Mouse (Mus musculus): Measurements from ENCODE around the gene Opn4.

Gene Opn4

GRCm38 (mm10) chr14:34561647-34562046 is 38.3 kb downstream of the Opn4 start:
- no peak for DNase-seq (ENCODE audit: low read depth)

DNA sequence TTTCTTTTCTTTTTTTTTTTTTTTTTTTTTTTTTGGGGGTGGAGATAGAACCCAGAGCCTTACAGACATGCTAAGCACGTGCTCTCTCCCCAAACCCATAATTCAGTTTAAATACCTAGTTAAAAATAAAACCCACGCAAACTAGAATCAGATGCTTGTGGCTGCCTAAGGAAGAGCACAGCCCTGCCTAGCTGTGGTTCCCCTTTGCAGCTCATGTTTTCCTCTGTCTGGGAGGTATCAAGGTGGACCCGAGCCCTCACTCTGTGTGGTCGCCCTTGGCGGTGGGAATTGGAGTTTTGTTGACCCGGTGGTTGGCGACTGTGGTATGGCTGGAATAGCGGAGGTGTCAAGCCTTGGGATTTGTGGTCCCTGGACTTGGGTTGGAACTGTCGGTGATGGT is 41.0 kb downstream of the Opn4 start:
- no peak for DNase-seq (ENCODE audit: low read depth)

GRCm38 (mm10) chr14:34555211-34555610 is 44.7 kb downstream of the Opn4 start:
- no peak for DNase-seq (ENCODE audit: low read depth)

DNA sequence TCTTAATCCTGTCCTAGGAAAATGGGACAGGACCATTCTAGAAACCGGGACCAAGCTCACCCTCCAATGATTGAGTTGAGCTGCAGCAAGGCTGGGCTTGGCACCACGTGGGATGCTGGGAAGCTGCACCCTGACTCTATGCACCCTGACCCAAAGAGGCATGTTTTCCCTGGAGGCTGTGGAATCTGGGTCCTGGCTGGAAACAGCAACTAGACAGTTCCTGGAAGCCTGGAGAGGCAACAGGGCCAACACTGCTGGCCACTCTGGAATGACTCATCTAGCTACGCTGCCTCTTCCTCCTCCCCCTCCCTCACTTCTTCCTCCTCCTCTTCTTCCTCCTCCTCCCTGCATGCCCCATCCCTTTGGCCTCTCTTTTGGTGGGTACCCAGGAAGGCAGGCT is 45.9 kb downstream of the Opn4 start:
- no peak for DNase-seq (ENCODE audit: low read depth)

DNA sequence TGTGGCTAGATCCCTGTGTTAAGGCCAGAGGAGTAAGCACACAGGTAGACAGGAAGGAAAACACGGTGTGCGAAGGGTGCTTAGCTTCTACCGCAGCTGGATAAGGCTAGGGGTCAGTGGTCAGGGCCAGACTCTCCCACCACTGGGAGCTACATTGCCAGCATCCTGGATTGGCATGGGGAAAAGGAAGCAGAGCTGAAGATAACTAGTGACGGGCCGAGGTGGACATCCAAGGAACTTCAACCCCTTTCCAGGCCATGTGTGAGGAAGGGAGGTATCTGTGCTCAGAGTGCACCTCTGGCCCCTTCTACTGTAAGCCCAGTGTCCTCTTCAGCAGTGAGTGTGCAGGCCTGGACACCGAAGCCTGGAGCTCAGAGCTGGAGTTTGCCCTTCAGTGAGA is 46.5 kb downstream of the Opn4 start:
- no peak for DNase-seq (ENCODE audit: low read depth)

DNA sequence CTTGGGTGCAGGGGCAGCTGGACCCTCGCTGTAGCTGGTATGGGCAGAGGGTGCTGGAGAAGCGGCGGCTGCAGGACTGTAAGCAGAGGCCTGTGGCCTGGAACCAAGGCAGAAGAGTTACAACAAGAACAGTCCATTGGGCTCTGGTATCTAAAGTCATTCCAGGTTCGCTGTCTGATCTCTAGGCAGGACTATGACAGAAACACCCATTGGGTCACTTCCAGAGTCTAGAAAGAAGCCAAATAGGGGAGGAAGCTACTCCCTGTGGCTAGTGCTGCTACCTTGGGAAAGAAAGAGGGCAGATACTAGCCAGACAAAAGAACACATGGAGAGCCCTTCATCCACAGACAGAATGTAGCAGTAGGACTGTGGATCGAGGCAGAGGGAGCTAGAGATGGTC is 47.7 kb downstream of the Opn4 start:
- DNase-seq (ENCODE audit: low read depth): no peak

GRCm38 (mm10) chr14:34549004-34549671 is 50.8 kb downstream of the Opn4 start:
- DNase-seq (ENCODE audit: low read depth): peak; percentile 78

DNA sequence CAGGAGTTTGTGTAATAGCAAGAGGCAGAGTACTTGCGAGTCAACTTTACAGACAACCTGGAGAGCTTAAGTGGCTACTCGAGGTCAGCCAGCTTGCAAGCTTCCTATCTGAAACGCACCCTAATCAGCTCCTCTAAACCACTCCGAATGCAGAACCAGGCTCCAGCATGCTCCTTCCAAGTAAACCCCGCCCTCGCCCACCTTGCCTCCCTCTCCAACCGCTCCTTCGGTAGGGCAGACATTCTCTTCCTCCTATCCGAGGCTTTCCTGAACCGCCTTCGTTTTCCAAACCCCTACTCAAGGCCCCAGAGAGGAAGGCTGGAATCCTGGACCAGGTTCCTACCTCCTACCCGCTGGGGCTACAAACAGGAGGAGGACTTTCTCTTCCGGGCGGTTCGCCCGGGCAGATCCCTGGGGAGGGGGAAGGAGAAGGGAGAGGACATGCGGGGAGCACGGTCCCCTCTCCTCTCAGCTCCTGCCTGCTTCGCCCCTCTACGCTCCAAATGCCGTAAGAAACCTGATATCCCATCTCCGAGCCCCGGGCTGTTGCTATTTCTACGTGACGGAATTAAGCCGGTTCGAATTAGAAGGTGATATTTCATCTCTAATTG is 51.4 kb downstream of the Opn4 start:
- peak; percentile 40 for DNase-seq (ENCODE audit: low read depth)

- DNase-seq (ENCODE audit: low read depth): no peak
Observed at GRCm38 (mm10) chr14:34544545-34544944, 55.4 kb downstream of the Opn4 start.

- DNase-seq (ENCODE audit: low read depth): no peak
Observed at GRCm38 (mm10) chr14:34544001-34544400, 55.9 kb downstream of the Opn4 start.

- DNase-seq (ENCODE audit: low read depth): no peak
Observed at GRCm38 (mm10) chr14:34543596-34543995, 56.3 kb downstream of the Opn4 start.

- no peak for DNase-seq (ENCODE audit: low read depth)
Observed at GRCm38 (mm10) chr14:34541896-34542295, 58.0 kb downstream of the Opn4 start.

GRCm38 (mm10) chr14:34540685-34541162 is 59.2 kb downstream of the Opn4 start:
- DNase-seq (ENCODE audit: low read depth): peak; percentile 25
